Mouse (Mus musculus): ENCODE data around the gene Rasip1. TPM values are rescaled to one million over a fixed set of nuclear protein-coding genes. Genes with fewer than 3 reads are reported as not detected.

Rasip1 gene
- 2.5 and 3.0 TPM in 2 replicates for polyA plus RNA-seq (2011; ENCODE audit: insufficient read depth, insufficient read length, low read depth, missing spikeins)

- TF ChIP-seq CTCF (IDR thresholded peaks at IDR 0.05; ENCODE audit: low read depth, low read length) (no peak), EP300 (IDR thresholded peaks at IDR 0.05; ENCODE audit: insufficient read depth, low read depth, low read length) (no peak), POLR2A (IDR thresholded peaks at IDR 0.05; ENCODE audit: insufficient read depth, low read length) (no peak)
- no peaks in the 10 kb centered on the region for H3K9me3 ChIP-seq (replicated peaks; ENCODE audit: control insufficient read depth, insufficient read depth, low read length, poor library complexity, severe bottlenecking)
- H3K27ac ChIP-seq (ENCODE audit: insufficient read depth, low read length), result no peak within 1 kb of the TSS
- H3K4me1 ChIP-seq (ENCODE audit: control insufficient read depth, insufficient read depth, low read length), result peaks cover 5% of the 10 kb centered on the region
- no peaks in the 10 kb centered on the region for H3K36me3 ChIP-seq (ENCODE audit: control insufficient read depth, insufficient read depth, low read length, poor library complexity, severe bottlenecking)
- peak within 1 kb of the TSS; percentile 29 for H3K4me3 ChIP-seq (ENCODE audit: low read depth, low read length)
- H3K9ac ChIP-seq (ENCODE audit: low read depth, poor library complexity, severe bottlenecking), result peak within 1 kb of the TSS; percentile 78
- H3K27me3 ChIP-seq (ENCODE audit: control insufficient read depth, insufficient read depth, low read length, poor library complexity, severe bottlenecking), result no peaks in the 10 kb centered on the region
Measured at GRCm38 (mm10) chr7:45627261-45627660, at the start of gene Rasip1. Gene Rasip1, plus strand, starts transcription at chr7:45627488.

GRCm38 (mm10) chr7:45585923-45586322, 41.4 kb upstream of the Rasip1 start:
- H3K9me3 ChIP-seq (replicated peaks; ENCODE audit: control insufficient read depth, insufficient read depth, low read length, poor library complexity, severe bottlenecking), result no peaks in the 10 kb centered on the region
- H3K4me3 ChIP-seq (ENCODE audit: low read depth, low read length), result no peak overlapping the region
- no peak overlapping the region for H3K9ac ChIP-seq (ENCODE audit: low read depth, poor library complexity, severe bottlenecking)
- no peak for TF ChIP-seq POLR2A (IDR thresholded peaks at IDR 0.05; ENCODE audit: insufficient read depth, low read length)
- TF ChIP-seq CTCF (IDR thresholded peaks at IDR 0.05; ENCODE audit: low read depth, low read length), result no peak
- TF ChIP-seq EP300 (IDR thresholded peaks at IDR 0.05; ENCODE audit: insufficient read depth, low read depth, low read length), result no peak
- H3K36me3 ChIP-seq (ENCODE audit: control insufficient read depth, insufficient read depth, low read length, poor library complexity, severe bottlenecking), result peaks cover 28% of the 10 kb centered on the region
- H3K27me3 ChIP-seq (ENCODE audit: control insufficient read depth, insufficient read depth, low read length, poor library complexity, severe bottlenecking), result no peaks in the 10 kb centered on the region
- no peaks in the 10 kb centered on the region for H3K4me1 ChIP-seq (ENCODE audit: control insufficient read depth, insufficient read depth, low read length)
- no peak overlapping the region for H3K27ac ChIP-seq (ENCODE audit: insufficient read depth, low read length)

- Histone ChIP-seq H3K36me3 (ENCODE audit: control insufficient read depth, insufficient read depth, low read length, poor library complexity, severe bottlenecking) (peaks cover 19% of the 10 kb centered on the region), H3K27ac (ENCODE audit: insufficient read depth, low read length) (no peak overlapping the region), H3K4me1 (ENCODE audit: control insufficient read depth, insufficient read depth, low read length) (no peaks in the 10 kb centered on the region), H3K27me3 (ENCODE audit: control insufficient read depth, insufficient read depth, low read length, poor library complexity, severe bottlenecking) (no peaks in the 10 kb centered on the region), H3K9me3 (replicated peaks; ENCODE audit: control insufficient read depth, insufficient read depth, low read length, poor library complexity, severe bottlenecking) (no peaks in the 10 kb centered on the region), H3K4me3 (ENCODE audit: low read depth, low read length) (no peak overlapping the region), H3K9ac (ENCODE audit: low read depth, poor library complexity, severe bottlenecking) (no peak overlapping the region)
- TF ChIP-seq EP300 (IDR thresholded peaks at IDR 0.05; ENCODE audit: insufficient read depth, low read depth, low read length) (no peak), CTCF (IDR thresholded peaks at IDR 0.05; ENCODE audit: low read depth, low read length) (no peak), POLR2A (IDR thresholded peaks at IDR 0.05; ENCODE audit: insufficient read depth, low read length) (no peak)
Measured at GRCm38 (mm10) chr7:45587631-45588592, 39.4 kb upstream of the Rasip1 start.

- Histone ChIP-seq H3K4me1 (ENCODE audit: control insufficient read depth, insufficient read depth, low read length) (no peaks in the 10 kb centered on the region), H3K36me3 (ENCODE audit: control insufficient read depth, insufficient read depth, low read length, poor library complexity, severe bottlenecking) (peaks cover 17% of the 10 kb centered on the region), H3K27ac (ENCODE audit: insufficient read depth, low read length) (no peak overlapping the region), H3K9me3 (replicated peaks; ENCODE audit: control insufficient read depth, insufficient read depth, low read length, poor library complexity, severe bottlenecking) (no peaks in the 10 kb centered on the region), H3K9ac (ENCODE audit: low read depth, poor library complexity, severe bottlenecking) (no peak overlapping the region), H3K27me3 (ENCODE audit: control insufficient read depth, insufficient read depth, low read length, poor library complexity, severe bottlenecking) (no peaks in the 10 kb centered on the region), H3K4me3 (ENCODE audit: low read depth, low read length) (peak overlapping the region; percentile 18; the same call in 1 of the 2 replicates)
- TF ChIP-seq EP300 (IDR thresholded peaks at IDR 0.05; ENCODE audit: insufficient read depth, low read depth, low read length) (no peak), POLR2A (IDR thresholded peaks at IDR 0.05; ENCODE audit: insufficient read depth, low read length) (no peak), CTCF (IDR thresholded peaks at IDR 0.05; ENCODE audit: low read depth, low read length) (peak; percentile 95)
Measured at GRCm38 (mm10) chr7:45589173-45589572, 38.1 kb upstream of the Rasip1 start.

- no peak overlapping the region for H3K27ac ChIP-seq (ENCODE audit: insufficient read depth, low read length)
- no peaks in the 10 kb centered on the region for H3K9me3 ChIP-seq (replicated peaks; ENCODE audit: control insufficient read depth, insufficient read depth, low read length, poor library complexity, severe bottlenecking)
- H3K9ac ChIP-seq (ENCODE audit: low read depth, poor library complexity, severe bottlenecking), result no peak overlapping the region
- TF ChIP-seq EP300 (IDR thresholded peaks at IDR 0.05; ENCODE audit: insufficient read depth, low read depth, low read length) (no peak), CTCF (IDR thresholded peaks at IDR 0.05; ENCODE audit: low read depth, low read length) (no peak), POLR2A (IDR thresholded peaks at IDR 0.05; ENCODE audit: insufficient read depth, low read length) (no peak)
- no peaks in the 10 kb centered on the region for H3K4me1 ChIP-seq (ENCODE audit: control insufficient read depth, insufficient read depth, low read length)
- peaks cover 15% of the 10 kb centered on the region for H3K36me3 ChIP-seq (ENCODE audit: control insufficient read depth, insufficient read depth, low read length, poor library complexity, severe bottlenecking)
- H3K4me3 ChIP-seq (ENCODE audit: low read depth, low read length), result no peak overlapping the region
- no peaks in the 10 kb centered on the region for H3K27me3 ChIP-seq (ENCODE audit: control insufficient read depth, insufficient read depth, low read length, poor library complexity, severe bottlenecking)
Measured at GRCm38 (mm10) chr7:45589898-45590297, 37.4 kb upstream of the Rasip1 start.

GRCm38 (mm10) chr7:45590874-45591273, 36.4 kb upstream of the Rasip1 start:
- Histone ChIP-seq H3K4me3 (ENCODE audit: low read depth, low read length) (no peak overlapping the region), H3K4me1 (ENCODE audit: control insufficient read depth, insufficient read depth, low read length) (no peaks in the 10 kb centered on the region), H3K27ac (ENCODE audit: insufficient read depth, low read length) (peak overlapping the region; percentile 12; the same call in 1 of the 2 replicates), H3K9ac (ENCODE audit: low read depth, poor library complexity, severe bottlenecking) (no peak overlapping the region), H3K9me3 (replicated peaks; ENCODE audit: control insufficient read depth, insufficient read depth, low read length, poor library complexity, severe bottlenecking) (no peaks in the 10 kb centered on the region), H3K27me3 (ENCODE audit: control insufficient read depth, insufficient read depth, low read length, poor library complexity, severe bottlenecking) (no peaks in the 10 kb centered on the region), H3K36me3 (ENCODE audit: control insufficient read depth, insufficient read depth, low read length, poor library complexity, severe bottlenecking) (peaks cover 13% of the 10 kb centered on the region)
- TF ChIP-seq CTCF (IDR thresholded peaks at IDR 0.05; ENCODE audit: low read depth, low read length) (no peak), POLR2A (IDR thresholded peaks at IDR 0.05; ENCODE audit: insufficient read depth, low read length) (no peak), EP300 (IDR thresholded peaks at IDR 0.05; ENCODE audit: insufficient read depth, low read depth, low read length) (no peak)

Measured in ES-Bruce4 (cell line).